Mouse (Mus musculus) MEL (cell line): ENCODE measurements around the gene Pde3a. TPM values are rescaled to one million over a fixed set of nuclear protein-coding genes. Genes with fewer than 3 reads are reported as not detected.

Experiments used
- DNase-seq: peaks from one replicate; pipeline ENCODE4 v3.0.0; 2011; ENCODE audit warnings: low read depth, low spot score
- H3K27ac ChIP-seq: 2 replicates; pipeline ENCODE4 v1.5.1; 2012; ENCODE audit warnings: low read depth, mild to moderate bottlenecking, control low read depth, low read length, moderate library complexity; ENCODE audit not compliant: control insufficient read depth
- H3K27me3 ChIP-seq, 2 experiments: fragments of 150-350 bp in 1 of 2; sonication (generic) in 1 of 2; 2 replicates each; pipeline ENCODE4 v1.6.1; 2012; ENCODE audit warnings: low read length in 2 of 2, mild to moderate bottlenecking in 2 of 2, improper control_type of control experiment in 1 of 2, moderate library complexity in 1 of 2; ENCODE audit not compliant: insufficient read depth in 2 of 2, control insufficient read depth in 1 of 2
- H3K36me3 ChIP-seq, 2 experiments: 2 replicates each; pipeline ENCODE4 v1.6.1; 2012 to 2014; ENCODE audit warnings: low read length in 2 of 2, improper control_type of control experiment in 1 of 2, inconsistent platforms in 1 of 2, mild to moderate bottlenecking in 1 of 2; ENCODE audit not compliant: insufficient read depth in 2 of 2, control insufficient read depth in 1 of 2
- H3K4me1 ChIP-seq, 2 experiments: fragments of 150-350 bp in 1 of 2; sonication (generic) in 1 of 2; 2 replicates each; pipeline ENCODE4 v1.6.1; 2012; ENCODE audit warnings: low read length in 2 of 2, improper control_type of control experiment in 1 of 2, mild to moderate bottlenecking in 1 of 2; ENCODE audit not compliant: insufficient read depth in 2 of 2, control insufficient read depth in 1 of 2
- H3K4me3 ChIP-seq, 2 experiments: fragments of 150-350 bp in 1 of 2; sonication (generic) in 1 of 2; 2 replicates each; pipeline ENCODE4 v1.5.1; 2012; ENCODE audit warnings: low read depth in 2 of 2, low read length in 2 of 2, mild to moderate bottlenecking in 2 of 2, moderate library complexity in 2 of 2, control low read depth in 1 of 2, improper control_type of control experiment in 1 of 2; ENCODE audit not compliant: control insufficient read depth in 1 of 2, insufficient read depth in 1 of 2
- H3K79me2 ChIP-seq: 2 replicates; pipeline ENCODE4 v1.6.1; 2012; ENCODE audit warnings: mild to moderate bottlenecking, low read length, moderate library complexity; ENCODE audit not compliant: control insufficient read depth, poor library complexity, insufficient read depth
- H3K9ac ChIP-seq: 2 replicates; pipeline ENCODE4 v1.6.1; 2012; ENCODE audit warnings: low read depth, mild to moderate bottlenecking, control low read depth, low read length, moderate library complexity; ENCODE audit not compliant: control insufficient read depth, poor library complexity, severe bottlenecking
- H3K9me3 ChIP-seq: fragments of 150-350 bp; sonication (generic); replicated peaks from 2 replicates; pipeline ENCODE4 v1.6.1; 2012; ENCODE audit warnings: mild to moderate bottlenecking, low read length, improper control_type of control experiment, moderate library complexity; ENCODE audit not compliant: insufficient read depth
- CHD2 ChIP-seq: IDR thresholded peaks from 2 replicates; pipeline ENCODE4 v1.6.1; 2011; ENCODE audit warnings: low read length, improper control_type of control experiment
- CTCF ChIP-seq, 3 experiments: IDR thresholded peaks in 2 of 3; conservative IDR thresholded peaks in 1 of 3; 2 replicates each; pipeline ENCODE4 v1.5.1; 2011 to 2012; ENCODE audit warnings: low read length in 3 of 3, low read depth in 2 of 3, mild to moderate bottlenecking in 2 of 3, improper control_type of control experiment in 1 of 3, inconsistent platforms in 1 of 3, mixed read lengths in 1 of 3, moderate library complexity in 1 of 3; ENCODE audit not compliant: control insufficient read depth in 1 of 3, insufficient read depth in 1 of 3, poor library complexity in 1 of 3, severe bottlenecking in 1 of 3
- E2F4 ChIP-seq: IDR thresholded peaks from 2 replicates; pipeline ENCODE4 v1.6.1; 2011; ENCODE audit warnings: low read depth, low read length, improper control_type of control experiment, borderline replicate concordance
- ELF1 ChIP-seq: IDR thresholded peaks from 2 replicates; pipeline ENCODE4 v1.6.1; 2014; ENCODE audit warnings: low read depth, mild to moderate bottlenecking, inconsistent platforms, low read length, improper control_type of control experiment, moderate library complexity
- ETS1 ChIP-seq: IDR thresholded peaks from 2 replicates; pipeline ENCODE4 v1.6.1; 2012; ENCODE audit warnings: low read depth, mild to moderate bottlenecking, inconsistent platforms, low read length, improper control_type of control experiment, moderate library complexity
- GABPA ChIP-seq: IDR thresholded peaks from 2 replicates; pipeline ENCODE4 v1.6.1; 2012; ENCODE audit warnings: low read depth, mild to moderate bottlenecking, inconsistent platforms, low read length, improper control_type of control experiment, moderate library complexity
- MAFK ChIP-seq: IDR thresholded peaks from 2 replicates; pipeline ENCODE4 v1.6.1; 2011; ENCODE audit warnings: low read depth, mild to moderate bottlenecking, low read length, improper control_type of control experiment, borderline replicate concordance
- MAX ChIP-seq: IDR thresholded peaks from 2 replicates; pipeline ENCODE4 v1.6.1; 2011; ENCODE audit warnings: low read length, improper control_type of control experiment
- MEF2A ChIP-seq: IDR thresholded peaks from 2 replicates; pipeline ENCODE4 v1.6.1; 2014; ENCODE audit warnings: low read depth, mild to moderate bottlenecking, inconsistent platforms, low read length, improper control_type of control experiment; ENCODE audit not compliant: poor library complexity, insufficient replicate concordance, severe bottlenecking; ENCODE audit errors: extremely low read depth
- MXI1 ChIP-seq: IDR thresholded peaks from 2 replicates; pipeline ENCODE4 v1.6.1; 2011; ENCODE audit warnings: mild to moderate bottlenecking, low read depth, low read length, improper control_type of control experiment
- POLR2AphosphoS2 ChIP-seq: IDR thresholded peaks from 2 replicates; pipeline ENCODE4 v1.6.1; 2011; ENCODE audit warnings: low read length, improper control_type of control experiment
- RAD21 ChIP-seq: IDR thresholded peaks from 2 replicates; pipeline ENCODE4 v1.6.1; 2011; ENCODE audit warnings: mild to moderate bottlenecking, low read depth, low read length, improper control_type of control experiment
- SMC3 ChIP-seq: IDR thresholded peaks from 2 replicates; pipeline ENCODE4 v1.6.1; 2011; ENCODE audit warnings: low read depth, low read length, improper control_type of control experiment
- TCF12 ChIP-seq: IDR thresholded peaks from 2 replicates; pipeline ENCODE4 v1.6.1; 2014; ENCODE audit warnings: low read depth, mild to moderate bottlenecking, inconsistent platforms, low read length, improper control_type of control experiment, moderate library complexity
- USF2 ChIP-seq, 2 experiments: IDR thresholded peaks; 2 replicates each; pipeline ENCODE4 v1.6.1; 2011 to 2012; ENCODE audit warnings: improper control_type of control experiment in 2 of 2, low read length in 2 of 2, borderline replicate concordance in 1 of 2, inconsistent platforms in 1 of 2, low read depth in 1 of 2, mild to moderate bottlenecking in 1 of 2; ENCODE audit not compliant: insufficient read depth in 1 of 2
- polyA plus RNA-seq, 2 experiments: library from polyadenylated mRNA; stranded (reverse) in 1 of 2; unstranded in 1 of 2; fragments of >175 nt in 1 of 2; fragments of >200 nt in 1 of 2; gene quantifications; 2 replicates each; pipeline versions ENCODE4 v1.2.1 to v1.2.4; 2012; ENCODE audit warnings: low replicate concordance in 2 of 2, low read depth in 1 of 2; ENCODE audit not compliant: insufficient read length in 2 of 2, insufficient read depth in 1 of 2, missing spikeins in 1 of 2
- total RNA-seq: library from RNA; depleted of rRNA; stranded (reverse); fragments of 300-350 nt; gene quantifications from 2 replicates; pipeline ENCODE4 v1.2.3, GENCODE M21; 2012

The Pde3a gene
- total and polyA plus RNA-seq, 3 experiments = not detected

GRCm38 (mm10) chr6:141257434-141258202, 8.5 kb downstream of the Pde3a start:
- Histone ChIP-seq H3K36me3 (no peaks in the 10 kb centered on the region), H3K9me3 (no peaks in the 10 kb centered on the region), H3K4me3 (no peak overlapping the region), H3K79me2 (no peaks in the 10 kb centered on the region), H3K4me1 (no peaks in the 10 kb centered on the region), H3K27me3 (no peaks in the 10 kb centered on the region), H3K9ac (no peak overlapping the region), H3K27ac (no peak overlapping the region)
- DNase-seq = no peak
- TF ChIP-seq MAX (no peak), CHD2 (no peak), TCF12 (no peak)

GRCm38 (mm10) chr6:141265257-141265656, 16.2 kb downstream of the Pde3a start:
- no peaks in the 10 kb centered on the region for H3K36me3 ChIP-seq
- no peaks in the 10 kb centered on the region for H3K79me2 ChIP-seq
- H3K9me3 ChIP-seq = no peaks in the 10 kb centered on the region
- no peaks in the 10 kb centered on the region for H3K4me1 ChIP-seq
- H3K27me3 ChIP-seq = no peaks in the 10 kb centered on the region
- H3K9ac ChIP-seq = no peak overlapping the region
- H3K27ac ChIP-seq = no peak overlapping the region
- TF ChIP-seq USF2 (IDR thresholded peaks at IDR 0.05; ENCODE audit: borderline replicate concordance in 1 of 2, insufficient read depth in 1 of 2, low read depth in 1 of 2, low read length in 2 of 2) (no peak), CHD2 (no peak), POLR2AphosphoS2 (no peak), RAD21 (no peak), SMC3 (no peak), MXI1 (no peak), ETS1 (no peak), MAFK (no peak), GABPA (no peak), E2F4 (no peak), MAX (no peak), CTCF (IDR thresholded peaks at IDR 0.05 in 2 of 3, conservative IDR thresholded peaks at IDR 0.05 in 1 of 3; ENCODE audit: control insufficient read depth in 1 of 3, insufficient read depth in 1 of 3, low read depth in 2 of 3, low read length in 3 of 3, poor library complexity in 1 of 3, severe bottlenecking in 1 of 3) (no peak), ELF1 (no peak), MEF2A (no peak)
- no peak overlapping the region for H3K4me3 ChIP-seq
- DNase-seq = no peak
